Mouse (Mus musculus): ENCODE results near the gene Abtb2. TPM values are rescaled to one million over a fixed set of nuclear protein-coding genes. Genes with fewer than 3 reads are reported as not detected.

The Abtb2 gene
- polyA plus RNA-seq, 1 experiment from 2014 or later, result 1.9 TPM

- Histone ChIP-seq H3K4me1 (replicated peaks) (peaks cover 23% of the 10 kb centered on the region), H3K36me3 (peaks cover 48% of the 10 kb centered on the region), H3K27me3 (no peaks in the 10 kb centered on the region), H3K9ac (no peak overlapping the region), H3K9me3 (replicated peaks) (no peaks in the 10 kb centered on the region), H3K27ac (no peak overlapping the region), H3K4me2 (no peak overlapping the region), H3K4me3 (replicated peaks) (no peak overlapping the region)
- DNase-seq (peak; percentile 28), ATAC-seq (ENCODE audit: low read depth) (peak; percentile 43)
- WGBS (ENCODE audit: insufficient replicate concordance), result 60% methylated on average over 8 of the region's 8 CpGs
Observed at GRCm38 (mm10) chr2:103718594-103719291, 152.6 kb downstream of the Abtb2 start.

- DNase-seq, result no peak
- peaks cover 53% of the 10 kb centered on the region for H3K36me3 ChIP-seq
- 88% methylated on average over 7 of the region's 7 CpGs for WGBS (ENCODE audit: insufficient replicate concordance)
- H3K27ac ChIP-seq, result no peak overlapping the region
- H3K4me2 ChIP-seq, result no peak overlapping the region
- H3K9ac ChIP-seq, result no peak overlapping the region
- H3K27me3 ChIP-seq, result no peaks in the 10 kb centered on the region
- H3K9me3 ChIP-seq (replicated peaks), result no peaks in the 10 kb centered on the region
- H3K4me1 ChIP-seq (replicated peaks), result peaks cover 22% of the 10 kb centered on the region
- ATAC-seq (ENCODE audit: low read depth), result no peak
- no peak overlapping the region for H3K4me3 ChIP-seq (replicated peaks)
Observed at GRCm38 (mm10) chr2:103719292-103719646, 153.2 kb downstream of the Abtb2 start.

- whole genome bisulfite sequencing (ENCODE audit: insufficient replicate concordance), result 64% methylated on average over 2 of the region's 2 CpGs
- Histone ChIP-seq H3K36me3 (peaks cover 92% of the 10 kb centered on the region), H3K9me3 (replicated peaks) (no peaks in the 10 kb centered on the region), H3K4me1 (replicated peaks) (0 out of 2 replicates have a peak, but pooled peaks cover 3% of the 10 kb centered on the region), H3K9ac (no peak overlapping the region), H3K4me2 (no peak overlapping the region), H3K27me3 (no peaks in the 10 kb centered on the region), H3K4me3 (replicated peaks) (no peak overlapping the region), H3K27ac (no peak overlapping the region)
- ATAC-seq (ENCODE audit: low read depth) (no peak), DNase-seq (no peak)
Observed at GRCm38 (mm10) chr2:103724521-103724920, 158.4 kb downstream of the Abtb2 start.

- Histone ChIP-seq H3K9ac (no peak overlapping the region), H3K9me3 (replicated peaks) (no peaks in the 10 kb centered on the region), H3K4me1 (replicated peaks) (0 out of 2 replicates have a peak, but pooled peaks cover 3% of the 10 kb centered on the region), H3K27me3 (no peaks in the 10 kb centered on the region), H3K4me2 (no peak overlapping the region), H3K4me3 (replicated peaks) (no peak overlapping the region), H3K36me3 (peaks cover 96% of the 10 kb centered on the region), H3K27ac (no peak overlapping the region)
- 81% methylated on average over 12 of the region's 12 CpGs for WGBS (ENCODE audit: insufficient replicate concordance)
- DNase-seq (no peak), ATAC-seq (ENCODE audit: low read depth) (no peak)
Observed at GRCm38 (mm10) chr2:103728027-103728540, 162.0 kb downstream of the Abtb2 start.

GRCm38 (mm10) chr2:103730999-103731398 is 164.9 kb downstream of the Abtb2 start:
- DNase-seq, result no peak
- no peak overlapping the region for H3K4me2 ChIP-seq
- H3K9me3 ChIP-seq (replicated peaks), result no peaks in the 10 kb centered on the region
- ATAC-seq (ENCODE audit: low read depth), result no peak
- WGBS (ENCODE audit: insufficient replicate concordance), result 81% methylated on average over 8 of the region's 8 CpGs
- no peak overlapping the region for H3K4me3 ChIP-seq (replicated peaks)
- 0 out of 2 replicates have a peak, but pooled peaks cover 3% of the 10 kb centered on the region for H3K4me1 ChIP-seq (replicated peaks)
- no peaks in the 10 kb centered on the region for H3K27me3 ChIP-seq
- peaks cover 97% of the 10 kb centered on the region for H3K36me3 ChIP-seq
- H3K27ac ChIP-seq, result no peak overlapping the region
- H3K9ac ChIP-seq, result no peak overlapping the region

GRCm38 (mm10) chr2:103731423-103731822 is 165.3 kb downstream of the Abtb2 start:
- ATAC-seq (ENCODE audit: low read depth) (no peak), DNase-seq (no peak)
- no peaks in the 10 kb centered on the region for H3K9me3 ChIP-seq (replicated peaks)
- H3K4me2 ChIP-seq, result no peak overlapping the region
- H3K27me3 ChIP-seq, result no peaks in the 10 kb centered on the region
- no peak overlapping the region for H3K4me3 ChIP-seq (replicated peaks)
- no peak overlapping the region for H3K9ac ChIP-seq
- peaks cover 97% of the 10 kb centered on the region for H3K36me3 ChIP-seq
- WGBS (ENCODE audit: insufficient replicate concordance), result 80% methylated on average over 6 of the region's 6 CpGs
- H3K4me1 ChIP-seq (replicated peaks), result 0 out of 2 replicates have a peak, but pooled peaks cover 3% of the 10 kb centered on the region
- H3K27ac ChIP-seq, result no peak overlapping the region

GRCm38 (mm10) chr2:103742821-103743220 is 176.7 kb downstream of the Abtb2 start:
- WGBS (ENCODE audit: insufficient replicate concordance), result 89% methylated on average over 6 of the region's 6 CpGs
- DNase-seq (no peak), ATAC-seq (ENCODE audit: low read depth) (no peak)

GRCm38 (mm10) chr2:103743536-103743935 is 177.4 kb downstream of the Abtb2 start:
- Histone ChIP-seq H3K9ac (no peak overlapping the region), H3K4me3 (replicated peaks) (no peak overlapping the region), H3K27ac (no peak overlapping the region), H3K27me3 (no peaks in the 10 kb centered on the region), H3K4me1 (replicated peaks) (peaks cover 8% of the 10 kb centered on the region), H3K36me3 (peaks cover 90% of the 10 kb centered on the region), H3K4me2 (no peak overlapping the region), H3K9me3 (replicated peaks) (no peaks in the 10 kb centered on the region)
- DNase-seq, result no peak
- no peak for ATAC-seq (ENCODE audit: low read depth)
- WGBS (ENCODE audit: insufficient replicate concordance), result 93% methylated on average over 2 of the region's 2 CpGs

More at GRCm38 (mm10) chr2:103742821-103743220, 176.7 kb downstream of the Abtb2 start:
- no peak overlapping the region for H3K9ac ChIP-seq
- no peak overlapping the region for H3K4me3 ChIP-seq (replicated peaks)
- no peaks in the 10 kb centered on the region for H3K9me3 ChIP-seq (replicated peaks)
- peaks cover 8% of the 10 kb centered on the region for H3K4me1 ChIP-seq (replicated peaks)
- H3K36me3 ChIP-seq, result peaks cover 85% of the 10 kb centered on the region
- no peaks in the 10 kb centered on the region for H3K27me3 ChIP-seq
- H3K4me2 ChIP-seq, result no peak overlapping the region
- no peak overlapping the region for H3K27ac ChIP-seq

GRCm38 (mm10) chr2:103743988-103744387 is 177.9 kb downstream of the Abtb2 start:
- ATAC-seq (ENCODE audit: low read depth) (no peak), DNase-seq (peak; percentile 35)
- no peak overlapping the region for H3K27ac ChIP-seq
- WGBS (ENCODE audit: insufficient replicate concordance), result 80% methylated on average over 7 of the region's 7 CpGs
- no peak overlapping the region for H3K4me3 ChIP-seq (replicated peaks)
- no peak overlapping the region for H3K4me2 ChIP-seq
- H3K27me3 ChIP-seq, result no peaks in the 10 kb centered on the region
- peaks cover 8% of the 10 kb centered on the region for H3K4me1 ChIP-seq (replicated peaks)
- peaks cover 90% of the 10 kb centered on the region for H3K36me3 ChIP-seq
- no peak overlapping the region for H3K9ac ChIP-seq
- H3K9me3 ChIP-seq (replicated peaks), result no peaks in the 10 kb centered on the region

- Histone ChIP-seq H3K27me3 (no peaks in the 10 kb centered on the region), H3K9ac (no peak overlapping the region), H3K9me3 (replicated peaks) (no peaks in the 10 kb centered on the region), H3K4me3 (replicated peaks) (no peak overlapping the region), H3K4me1 (replicated peaks) (peaks cover 8% of the 10 kb centered on the region), H3K27ac (no peak overlapping the region), H3K4me2 (no peak overlapping the region), H3K36me3 (peaks cover 92% of the 10 kb centered on the region)
- ATAC-seq (ENCODE audit: low read depth) (no peak), DNase-seq (no peak)
- 75% methylated on average over 5 of the region's 5 CpGs for WGBS (ENCODE audit: insufficient replicate concordance)
Observed at GRCm38 (mm10) chr2:103745481-103745880, 179.4 kb downstream of the Abtb2 start.

GRCm38 (mm10) chr2:103746096-103746495 is 180.0 kb downstream of the Abtb2 start:
- no peaks in the 10 kb centered on the region for H3K27me3 ChIP-seq
- no peak overlapping the region for H3K9ac ChIP-seq
- no peak overlapping the region for H3K27ac ChIP-seq
- no peak for ATAC-seq (ENCODE audit: low read depth)
- no peaks in the 10 kb centered on the region for H3K9me3 ChIP-seq (replicated peaks)
- WGBS (ENCODE audit: insufficient replicate concordance), result 79% methylated on average over 2 of the region's 2 CpGs
- peaks cover 8% of the 10 kb centered on the region for H3K4me1 ChIP-seq (replicated peaks)
- no peak for DNase-seq
- no peak overlapping the region for H3K4me3 ChIP-seq (replicated peaks)
- peaks cover 92% of the 10 kb centered on the region for H3K36me3 ChIP-seq
- no peak overlapping the region for H3K4me2 ChIP-seq

- Histone ChIP-seq H3K27me3 (no peaks in the 10 kb centered on the region), H3K36me3 (peaks cover 94% of the 10 kb centered on the region), H3K4me1 (replicated peaks) (peaks cover 8% of the 10 kb centered on the region), H3K4me3 (replicated peaks) (no peak overlapping the region), H3K9me3 (replicated peaks) (no peaks in the 10 kb centered on the region), H3K9ac (no peak overlapping the region), H3K27ac (no peak overlapping the region; the same call in 1 of the 2 replicates), H3K4me2 (no peak overlapping the region)
- 60% methylated on average over 2 of the region's 2 CpGs for whole genome bisulfite sequencing (ENCODE audit: insufficient replicate concordance)
- ATAC-seq (ENCODE audit: low read depth) (peak; percentile 65; the same call in 1 of the 2 replicates), DNase-seq (no peak)
Observed at GRCm38 (mm10) chr2:103746761-103747160, 180.7 kb downstream of the Abtb2 start.

Data from liver, embryonic 13.5 days (tissue).